Mouse (Mus musculus) monocyte, adult 59 days (primary cell): Measurements from ENCODE around the gene Mylk2. TPM values are rescaled to one million over a fixed set of nuclear protein-coding genes. Genes with fewer than 3 reads are reported as not detected.

Experiments
- total RNA-seq, 2 experiments: library from RNA; stranded (reverse); gene quantifications; one replicate each; pipeline ENCODE4 v1.2.4; 2023

Mylk2 gene
- total RNA-seq, result not detected

GRCm38 (mm10) chr2:152911031-152911430 lies at the start of gene Mylk2:
TSS of gene Mylk2 (plus strand) at chr2:152911352.

GRCm38 (mm10) chr2:152933048-152933447 lies 21.9 kb downstream of the Mylk2 start, which contains the start of gene Foxs1:
TSS of gene Foxs1 (minus strand) at chr2:152933208.

GRCm38 (mm10) chr2:152951065-152951849 lies 40.1 kb downstream of the Mylk2 start, which contains the start of gene Dusp15:
TSS of gene Dusp15 (minus strand) at chr2:152951698.

GRCm38 (mm10) chr2:152962091-152962793 lies 51.1 kb downstream of the Mylk2 start, which contains the start of gene Ttll9:
TSS of gene Ttll9 (plus strand) at chr2:152962485.

Other genes starting within 250 kb of the Mylk2 start
- 100 to 1,000 TPM; 186 to 191 TPM for gene H13, start 241.9 kb upstream of the Mylk2 start, total RNA-seq
- 10 to 100 TPM; 21.4 to 22.3 TPM for gene Mcts2, start 224.3 kb upstream of the Mylk2 start, total RNA-seq
- 10 to 100 TPM; 46.4 to 77.6 TPM for gene Id1, start 175.1 kb upstream of the Mylk2 start, total RNA-seq
- gene Cox4i2, start 157.2 kb upstream of the Mylk2 start, total RNA-seq, result not detected
- 10 to 100 TPM; 16.2 to 19.7 TPM for gene Bcl2l1, start 79.6 kb upstream of the Mylk2 start, total RNA-seq
- 1 to 10 TPM in 1 of 2 experiments, under 1 TPM in 1; 0.73 to 3.4 TPM for gene Tpx2, start 63.4 kb upstream of the Mylk2 start, total RNA-seq
- not detected for gene Foxs1, start 21.9 kb downstream of the Mylk2 start, total RNA-seq
- not detected for gene Dusp15, start 40.3 kb downstream of the Mylk2 start, total RNA-seq
- gene Ttll9, start 51.1 kb downstream of the Mylk2 start, total RNA-seq, result not detected
- 10 to 100 TPM; 33.5 to 36.8 TPM for gene Pdrg1, start 104.1 kb downstream of the Mylk2 start, total RNA-seq
- gene Xkr7, start 120.5 kb downstream of the Mylk2 start, total RNA-seq, result not detected
- not detected for gene Ccm2l, start 154.6 kb downstream of the Mylk2 start, total RNA-seq
- gene Hck, start 197.1 kb downstream of the Mylk2 start, total RNA-seq, result 100 to 1,000 TPM; 416 TPM
- gene Tm9sf4, start 250.0 kb downstream of the Mylk2 start, total RNA-seq, result 100 to 1,000 TPM; 156 to 161 TPM